Mouse (Mus musculus) cerebellum, adult 2 months (tissue): ENCODE results near the gene Mroh9. TPM values are rescaled to one million over a fixed set of nuclear protein-coding genes. Genes with fewer than 3 reads are reported as not detected.

Experiments used
- DNase-seq, 2 experiments: peaks; one replicate each; pipeline ENCODE4 v3.0.0; 2021
- H3K27ac ChIP-seq: fragments of 200-500 bp; 2 replicates; pipeline ENCODE4 v1.5.1; 2012; ENCODE audit warnings: low read length, control low read depth, inconsistent platforms; ENCODE audit not compliant: insufficient read depth
- H3K27me3 ChIP-seq: fragments of 200-500 bp; 2 replicates; pipeline ENCODE4 v1.6.1; 2012; ENCODE audit warnings: inconsistent platforms, mild to moderate bottlenecking, low read length, moderate library complexity; ENCODE audit not compliant: control insufficient read depth, insufficient read depth
- H3K4me1 ChIP-seq: fragments of 200-500 bp; 2 replicates; pipeline ENCODE4 v1.6.1; 2011; ENCODE audit warnings: low read length; ENCODE audit not compliant: control insufficient read depth, insufficient read depth
- H3K4me3 ChIP-seq: fragments of 200-500 bp; replicated peaks from 2 replicates; pipeline ENCODE3; 2011; ENCODE audit warnings: mild to moderate bottlenecking, low read depth, low read length, control low read depth; ENCODE audit not compliant: insufficient read depth
- CTCF ChIP-seq: fragments of 200-500 bp; IDR thresholded peaks from 2 replicates; pipeline ENCODE4 v1.5.1; 2011; ENCODE audit warnings: low read depth, mild to moderate bottlenecking, control low read depth, low read length, moderate library complexity, borderline replicate concordance; ENCODE audit not compliant: insufficient read depth
- POLR2A ChIP-seq: fragments of 200-500 bp; IDR thresholded peaks from 2 replicates; pipeline ENCODE4 v1.6.1; 2011; ENCODE audit warnings: low read length, control low read depth, borderline replicate concordance; ENCODE audit not compliant: insufficient read depth
- WGBS: fragments of 180-500 bp; shearing (Covaris S2); methylation state at CpG from one replicate; pipeline ENCODE4 v1.1.7; 2018; 5-methylcytosine and 5-hydroxymethylcytosine counted together
- polyA plus RNA-seq: library from polyadenylated mRNA; depleted of rRNA; stranded (reverse); fragments of >200 nt; gene quantifications from 2 replicates; pipeline ENCODE4 v1.2.3, GENCODE M21; 2012; rRNA removed

Mroh9 gene
- polyA plus RNA-seq, 1 experiment = not detected

- no peak for TF ChIP-seq CTCF
- no peak for TF ChIP-seq POLR2A
- Histone ChIP-seq H3K27ac (no peak overlapping the region), H3K4me3 (no peak overlapping the region), H3K27me3 (no peaks in the 10 kb centered on the region), H3K4me1 (no peaks in the 10 kb centered on the region)
- 61% methylated on average over 4 of the region's 4 CpGs for WGBS
- no peak for DNase-seq
Measured at GRCm38 (mm10) chr1:163001271-163001829, 84.1 kb downstream of the Mroh9 start.

GRCm38 (mm10) chr1:162987546-162987945 is 97.9 kb downstream of the Mroh9 start:
- H3K4me3 ChIP-seq = no peak overlapping the region
- no peaks in the 10 kb centered on the region for H3K27me3 ChIP-seq
- 89% methylated on average over 3 of the region's 3 CpGs for WGBS
- no peak for TF ChIP-seq CTCF
- TF ChIP-seq POLR2A = no peak
- H3K27ac ChIP-seq = no peak overlapping the region
- no peaks in the 10 kb centered on the region for H3K4me1 ChIP-seq
- no peak for DNase-seq

DNA sequence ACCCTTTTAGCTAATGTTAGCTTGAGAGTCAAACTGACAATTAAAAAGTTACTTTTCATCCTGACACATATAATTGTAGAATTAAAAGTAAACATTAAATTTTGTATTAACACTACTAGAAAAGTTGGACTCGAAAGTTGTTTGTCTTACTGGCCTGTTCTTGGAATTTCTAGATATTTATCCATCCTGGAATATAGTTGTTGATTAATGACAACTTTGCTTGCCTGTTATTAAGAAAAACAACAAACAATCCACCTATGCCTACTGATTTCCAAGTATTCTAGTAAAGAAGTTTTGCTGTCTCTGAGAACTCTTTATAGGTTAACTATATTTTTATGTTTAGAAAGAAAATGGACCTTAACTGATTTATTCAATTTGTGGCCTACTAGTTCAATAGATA is 98.7 kb downstream of the Mroh9 start:
- no peak overlapping the region for H3K4me3 ChIP-seq
- TF ChIP-seq POLR2A (no peak), CTCF (no peak)
- 89% methylated on average over 1 of the region's 1 CpGs for WGBS
- no peak for DNase-seq
- H3K4me1 ChIP-seq = no peaks in the 10 kb centered on the region
- no peak overlapping the region for H3K27ac ChIP-seq
- H3K27me3 ChIP-seq = no peaks in the 10 kb centered on the region

GRCm38 (mm10) chr1:162986121-162986748 is 99.2 kb downstream of the Mroh9 start:
- Histone ChIP-seq H3K27me3 (no peaks in the 10 kb centered on the region), H3K4me3 (no peak overlapping the region), H3K27ac (no peak overlapping the region), H3K4me1 (no peaks in the 10 kb centered on the region)
- TF ChIP-seq POLR2A (no peak), CTCF (no peak)
- 91% methylated on average over 2 of the region's 2 CpGs for WGBS
- DNase-seq = no peak

DNA sequence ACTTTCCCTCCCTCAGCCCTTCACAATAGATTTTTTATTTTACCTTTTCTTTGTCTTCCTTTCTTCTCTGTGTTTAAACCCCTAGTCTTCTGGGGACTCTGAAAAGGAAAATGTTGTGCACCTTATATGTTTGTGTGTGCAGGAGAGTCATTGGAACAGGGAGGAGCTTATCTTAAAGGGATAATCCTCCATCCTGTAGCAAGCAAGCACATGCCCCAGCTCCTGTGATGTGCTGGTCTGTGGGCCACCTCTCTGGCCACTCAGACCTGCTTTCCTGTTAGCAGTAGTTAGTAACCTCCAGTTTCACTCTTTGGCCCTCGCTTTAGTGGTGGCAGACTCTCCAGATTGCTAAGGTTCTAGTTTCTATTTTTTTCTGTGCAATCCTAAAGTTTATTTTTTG is 101.0 kb downstream of the Mroh9 start, which contains the start of gene Fmo3:
Gene Fmo3, minus strand, starts transcription at position 101 of the 400 bp plus-strand sequence.
- no peak for TF ChIP-seq CTCF
- TF ChIP-seq POLR2A = no peak
- H3K27me3 ChIP-seq = no peaks in the 10 kb centered on the region
- DNase-seq = no peak
- no peaks in the 10 kb centered on the region for H3K4me1 ChIP-seq
- no peak within 1 kb of the TSS for H3K4me3 ChIP-seq
- H3K27ac ChIP-seq = no peak within 1 kb of the TSS
- WGBS = 85% methylated on average over 1 of the region's 1 CpGs

Other genes with a start within 250 kb of the Mroh9 start
- 7.1 and 7.3 TPM in 2 replicates for gene Fmo1, start 219.1 kb downstream of the Mroh9 start, polyA plus RNA-seq
- 2.0 and 2.8 TPM in 2 replicates for gene Fmo2, start 186.9 kb downstream of the Mroh9 start, polyA plus RNA-seq
- gene Fmo6, start 148.2 kb downstream of the Mroh9 start, polyA plus RNA-seq = not detected in 2 replicates
- not detected in 2 replicates for gene Fmo3, start 101.1 kb downstream of the Mroh9 start, polyA plus RNA-seq
- 4.1 and 4.6 TPM in 2 replicates for gene Prrx1, start 228.0 kb upstream of the Mroh9 start, polyA plus RNA-seq